Mouse (Mus musculus): ENCODE results near the gene Slc24a4. TPM values are rescaled to one million over a fixed set of nuclear protein-coding genes. Genes with fewer than 3 reads are reported as not detected.

Slc24a4 gene
- total RNA-seq, 2 experiments from 2014 or later: not detected

DNA sequence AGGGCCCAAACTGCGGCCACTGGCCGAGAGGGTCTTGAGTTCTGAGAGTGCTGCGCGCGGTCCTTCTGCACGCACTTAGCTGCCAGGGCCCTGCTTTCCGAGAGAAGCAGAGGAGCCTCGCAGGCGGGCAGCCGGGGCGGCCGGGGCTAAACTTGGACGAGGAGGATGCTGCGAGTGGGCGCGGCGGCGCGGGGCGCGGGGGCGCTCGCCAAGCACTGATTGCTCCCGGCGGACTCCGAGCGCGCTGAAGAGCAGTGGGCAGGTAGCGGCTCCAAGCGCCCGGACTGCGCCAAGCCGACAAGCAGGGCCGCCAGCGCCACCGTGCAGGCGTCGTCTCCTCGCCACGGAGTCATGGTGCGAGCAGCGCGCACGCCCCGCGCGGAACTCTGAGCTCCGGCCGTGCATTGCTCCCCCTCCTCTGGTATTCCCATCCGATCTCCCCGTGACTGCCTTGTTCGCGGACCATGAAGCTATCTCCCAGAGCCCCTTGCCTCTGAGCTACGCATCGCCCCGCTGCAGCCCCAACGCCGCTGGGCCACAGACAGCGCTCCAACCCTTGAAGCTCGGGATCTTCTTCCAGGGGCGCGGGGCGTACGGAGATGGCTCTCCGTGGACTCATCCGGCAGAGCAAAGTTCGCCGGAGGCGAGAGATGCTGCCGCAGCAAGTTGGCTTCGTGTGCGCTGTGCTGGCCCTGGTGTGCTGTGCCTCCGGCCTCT, 416 bp downstream of the Slc24a4 start:
- peak overlapping the region; percentile 75 for H3K4me3 ChIP-seq
- peak; percentile 45 for TF ChIP-seq CTCF (IDR thresholded peaks at IDR 0.05)
- H3K27ac ChIP-seq: no peak overlapping the region
- intact Hi-C loops (cut with DNase I): no loop called here
- DNase-seq: peak; percentile 66

DNA sequence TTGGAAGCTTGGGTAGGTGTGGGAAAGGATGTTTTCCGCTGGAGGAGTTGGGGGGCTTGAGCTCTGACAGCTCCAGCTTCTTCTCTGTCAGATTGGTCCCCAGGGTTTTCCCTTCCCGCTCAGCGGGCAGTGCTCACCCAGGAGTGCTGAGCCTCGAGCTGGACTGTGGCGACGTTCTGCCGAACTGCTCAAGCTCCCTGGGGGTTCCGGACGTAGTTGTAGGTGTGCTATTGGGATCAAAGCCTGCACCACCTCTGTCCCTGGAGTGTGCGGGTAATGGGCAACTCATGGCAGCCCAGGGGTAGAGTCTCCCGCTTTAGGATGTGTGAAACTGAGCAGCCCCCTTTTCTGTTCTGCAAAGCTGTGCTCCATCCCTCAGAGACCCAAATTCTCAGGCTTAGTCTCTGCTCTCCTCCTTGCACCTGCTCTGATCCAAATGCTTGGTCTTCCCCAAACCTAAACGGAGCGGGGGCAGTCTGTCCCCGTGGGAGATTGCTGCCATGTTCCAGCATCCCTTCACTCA, 1.0 kb downstream of the Slc24a4 start:
- no peak for TF ChIP-seq CTCF (IDR thresholded peaks at IDR 0.05)
- no peak overlapping the region for H3K27ac ChIP-seq
- intact Hi-C loops (cut with DNase I): no loop called here
- no peak for DNase-seq
- H3K4me3 ChIP-seq: peak overlapping the region; percentile 75

DNA sequence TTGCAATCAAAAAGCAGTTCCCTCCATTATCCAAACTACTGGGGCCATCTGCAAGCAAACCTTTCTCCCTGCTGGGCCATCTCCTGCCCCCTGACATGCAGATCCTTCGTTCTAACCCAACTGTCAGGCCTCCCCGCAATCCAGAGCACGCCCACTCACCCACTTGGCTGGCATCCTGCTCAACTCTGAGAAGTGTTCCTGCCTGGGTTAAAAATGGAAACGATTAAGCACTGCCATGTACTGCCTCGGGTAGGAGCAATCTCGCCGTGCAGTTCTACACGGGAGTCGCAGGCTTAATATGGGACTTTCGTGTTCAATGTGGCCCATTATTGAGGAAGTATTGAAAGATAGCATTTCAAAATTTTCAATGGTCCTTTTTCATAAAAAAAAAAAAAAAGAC, 11.2 kb downstream of the Slc24a4 start:
- no peak overlapping the region for H3K4me3 ChIP-seq
- no peak for DNase-seq
- no peak overlapping the region for H3K27ac ChIP-seq
- TF ChIP-seq CTCF (IDR thresholded peaks at IDR 0.05): no peak
- intact Hi-C loops (cut with DNase I): no loop called here

DNA sequence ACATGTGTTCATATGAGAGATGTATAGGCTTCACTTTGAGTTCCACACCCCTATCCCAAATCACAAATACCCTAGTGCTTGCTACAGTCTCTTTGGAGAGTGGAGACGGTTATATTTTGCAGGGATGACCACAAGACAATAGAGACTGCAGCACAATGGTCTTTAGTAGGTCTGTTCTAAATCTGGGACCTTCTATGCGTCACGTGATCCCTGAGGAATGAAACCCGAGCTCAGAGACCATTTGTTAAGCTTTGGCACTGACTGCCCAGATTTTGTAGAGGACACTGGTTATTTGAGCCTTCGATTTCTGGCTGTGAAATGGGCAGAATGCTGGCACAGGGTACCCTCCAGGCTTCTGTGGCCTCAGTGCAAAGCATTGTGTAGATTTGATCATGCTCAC, 12.8 kb downstream of the Slc24a4 start:
- intact Hi-C loops (cut with DNase I): no loop called here
- H3K4me3 ChIP-seq: no peak overlapping the region
- no peak for TF ChIP-seq CTCF (IDR thresholded peaks at IDR 0.05)
- H3K27ac ChIP-seq: no peak overlapping the region
- DNase-seq: no peak

DNA sequence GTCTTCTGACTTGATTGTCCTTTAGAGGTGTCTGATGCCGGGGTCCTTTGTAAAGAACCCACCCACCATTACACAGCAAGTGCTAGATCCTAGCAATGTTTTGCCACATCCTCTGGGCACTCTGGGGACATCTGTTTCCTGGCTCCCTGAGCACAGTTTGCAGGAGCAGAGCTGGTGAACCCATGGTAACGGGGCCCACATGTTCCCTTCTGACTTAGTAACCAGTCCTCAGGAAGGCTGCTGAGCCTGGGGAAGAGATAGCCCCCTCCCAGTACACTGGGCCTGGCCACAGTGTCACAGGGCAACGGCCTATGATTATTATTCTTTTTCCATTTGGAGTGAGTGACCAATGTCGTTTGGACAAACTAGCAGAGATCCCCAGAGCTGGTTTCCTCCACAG, 19.1 kb downstream of the Slc24a4 start:
- H3K27ac ChIP-seq: no peak overlapping the region
- no peak for DNase-seq
- intact Hi-C loops (cut with DNase I): loop anchor here (5.0 kb wide), 1 partner anchor 240 kb away; no protein-coding TSS in a partner anchor
- H3K4me3 ChIP-seq: no peak overlapping the region
- no peak for TF ChIP-seq CTCF (IDR thresholded peaks at IDR 0.05)

DNA sequence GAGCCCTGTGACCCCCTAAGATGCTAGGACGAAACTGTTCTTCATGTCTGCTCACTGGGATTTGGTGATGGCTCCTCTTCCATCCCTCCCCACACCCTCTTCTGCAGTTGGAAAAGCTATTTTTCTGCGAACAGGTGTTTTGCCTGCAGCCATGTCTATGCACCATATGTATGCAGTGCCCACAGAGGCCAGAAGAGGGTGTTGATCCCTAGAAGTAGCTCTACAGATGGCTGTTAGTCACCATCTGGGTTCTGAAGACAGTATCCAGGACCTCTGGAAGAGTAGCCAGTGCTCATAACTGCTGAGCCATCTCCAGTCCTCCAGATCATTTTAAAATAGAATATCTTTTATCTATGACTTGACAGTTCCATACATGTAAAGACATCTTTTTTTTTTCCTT, 20.2 kb downstream of the Slc24a4 start:
- peak; percentile 44 for TF ChIP-seq CTCF (IDR thresholded peaks at IDR 0.05)
- no peak overlapping the region for H3K27ac ChIP-seq
- DNase-seq: no peak
- H3K4me3 ChIP-seq: no peak overlapping the region
- intact Hi-C loops (cut with DNase I): loop anchor here (5.0 kb wide), 1 partner anchor 239 kb away; no protein-coding TSS in a partner anchor

DNA sequence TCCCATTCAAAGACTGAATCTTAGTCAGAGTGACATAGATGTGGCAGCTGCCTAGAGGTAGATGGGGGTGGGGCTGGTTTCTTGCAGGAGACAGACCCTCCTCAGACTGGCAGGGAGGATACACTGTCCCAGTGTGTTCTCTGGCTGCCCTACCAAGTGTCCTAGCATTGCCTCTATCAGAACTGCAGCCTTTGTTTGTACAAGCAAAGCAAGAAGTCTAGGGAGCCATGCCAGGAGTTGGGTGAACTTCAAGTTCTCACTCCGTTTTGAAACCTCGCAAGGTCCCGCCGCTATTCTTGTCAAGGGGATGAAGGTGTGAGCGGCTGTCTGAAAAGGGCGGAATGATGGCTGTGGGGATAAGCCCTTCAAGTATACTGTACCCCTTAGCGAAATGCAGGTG, 22.7 kb downstream of the Slc24a4 start:
- H3K4me3 ChIP-seq: no peak overlapping the region
- DNase-seq: no peak
- no peak overlapping the region for H3K27ac ChIP-seq
- TF ChIP-seq CTCF (IDR thresholded peaks at IDR 0.05): no peak
- intact Hi-C loops (cut with DNase I): no loop called here

DNA sequence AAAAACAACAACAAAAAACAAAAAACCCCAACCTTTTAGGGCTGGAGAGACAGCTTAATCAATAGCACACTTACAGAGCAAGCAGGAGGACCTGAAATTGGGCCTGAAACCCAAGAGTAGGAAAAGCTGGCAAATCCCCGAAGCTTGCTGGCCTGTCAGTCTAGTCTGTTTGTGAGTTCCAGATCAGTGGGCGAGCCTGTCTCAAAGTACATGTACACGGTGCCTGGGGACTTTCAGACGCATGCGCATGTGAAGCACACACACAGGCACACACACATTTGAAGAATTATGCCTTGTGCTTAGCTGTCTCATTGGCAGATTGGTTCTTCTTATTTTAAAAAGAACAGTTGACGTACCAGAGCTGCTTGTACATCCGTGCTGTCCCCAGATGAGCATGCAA, 25.3 kb downstream of the Slc24a4 start:
- no peak overlapping the region for H3K4me3 ChIP-seq
- intact Hi-C loops (cut with DNase I): no loop called here
- DNase-seq: no peak
- no peak for TF ChIP-seq CTCF (IDR thresholded peaks at IDR 0.05)
- H3K27ac ChIP-seq: no peak overlapping the region

DNA sequence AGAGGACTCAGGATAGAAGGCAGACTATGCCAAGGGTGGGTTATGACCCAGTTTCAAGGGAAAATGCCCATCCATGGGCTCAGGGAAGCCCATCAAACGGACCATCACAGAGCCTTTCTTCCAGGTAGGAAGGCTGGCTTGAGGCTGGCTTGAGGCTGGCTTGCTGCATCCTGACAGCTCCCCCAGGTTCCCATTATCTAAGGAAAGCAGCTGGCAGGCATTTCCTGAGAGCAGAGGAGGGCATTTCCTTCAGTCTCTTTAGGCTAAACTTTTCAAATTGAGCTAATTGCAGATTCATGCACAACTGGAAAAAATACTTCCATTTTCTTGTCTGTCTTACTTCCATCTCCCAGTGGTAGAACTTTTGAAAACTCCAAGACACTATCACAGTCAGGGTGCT, 26.3 kb downstream of the Slc24a4 start:
- intact Hi-C loops (cut with DNase I): no loop called here
- Histone ChIP-seq H3K4me3 (no peak overlapping the region), H3K27ac (no peak overlapping the region)
- no peak for TF ChIP-seq CTCF (IDR thresholded peaks at IDR 0.05)
- no peak for DNase-seq

DNA sequence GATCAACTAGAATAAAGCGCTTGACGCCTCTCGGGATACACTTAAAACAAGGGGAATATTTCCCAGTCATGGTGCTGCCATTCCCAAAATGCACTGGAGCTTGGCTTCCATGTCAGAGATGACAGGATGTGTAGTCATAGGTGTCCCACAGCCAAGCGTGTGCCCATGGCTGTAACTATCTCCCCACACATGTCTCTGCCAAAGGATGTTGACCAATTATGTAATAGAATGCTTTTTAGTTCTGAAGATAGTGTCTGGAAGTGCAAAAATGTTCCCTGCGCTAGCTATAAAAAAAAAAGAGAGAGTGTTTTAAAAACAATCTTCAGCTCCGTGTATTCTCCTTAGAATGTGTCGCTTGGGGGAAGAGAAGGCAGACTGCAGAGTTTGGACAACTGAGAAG, 36.1 kb downstream of the Slc24a4 start:
- TF ChIP-seq CTCF (IDR thresholded peaks at IDR 0.05): no peak
- no peak for DNase-seq
- Histone ChIP-seq H3K27ac (no peak overlapping the region), H3K4me3 (no peak overlapping the region)
- intact Hi-C loops (cut with DNase I): no loop called here

DNA sequence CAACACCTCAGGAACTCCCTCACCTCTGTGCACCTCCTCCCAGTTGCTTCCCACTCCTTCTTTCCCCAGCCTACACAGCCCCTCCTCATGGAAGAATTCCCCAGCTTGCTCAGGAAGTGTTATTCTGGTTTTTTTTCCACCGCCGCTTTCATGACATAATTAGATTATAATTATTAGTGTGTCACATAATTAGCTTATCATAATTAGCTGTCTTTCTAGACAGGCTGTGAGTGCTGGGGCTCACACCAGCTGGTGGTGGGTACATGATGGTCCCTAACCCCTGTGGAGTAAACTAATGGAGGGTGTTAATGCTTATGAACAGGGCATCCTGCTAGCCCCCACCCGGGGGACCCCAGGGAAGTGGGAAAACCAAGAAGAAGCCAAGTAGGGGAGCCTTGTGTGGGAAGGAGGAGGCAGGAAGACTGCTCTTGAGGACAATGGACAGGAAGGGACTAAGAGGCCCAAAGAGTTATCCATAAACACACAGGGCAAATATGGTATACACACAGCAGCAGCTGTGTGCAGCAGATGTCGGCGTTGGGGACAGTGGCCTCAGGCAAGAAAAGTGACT, 38.2 kb downstream of the Slc24a4 start:
- TF ChIP-seq CTCF (IDR thresholded peaks at IDR 0.05): no peak
- Histone ChIP-seq H3K27ac (no peak overlapping the region), H3K4me3 (no peak overlapping the region)
- intact Hi-C loops (cut with DNase I): no loop called here
- DNase-seq: no peak

DNA sequence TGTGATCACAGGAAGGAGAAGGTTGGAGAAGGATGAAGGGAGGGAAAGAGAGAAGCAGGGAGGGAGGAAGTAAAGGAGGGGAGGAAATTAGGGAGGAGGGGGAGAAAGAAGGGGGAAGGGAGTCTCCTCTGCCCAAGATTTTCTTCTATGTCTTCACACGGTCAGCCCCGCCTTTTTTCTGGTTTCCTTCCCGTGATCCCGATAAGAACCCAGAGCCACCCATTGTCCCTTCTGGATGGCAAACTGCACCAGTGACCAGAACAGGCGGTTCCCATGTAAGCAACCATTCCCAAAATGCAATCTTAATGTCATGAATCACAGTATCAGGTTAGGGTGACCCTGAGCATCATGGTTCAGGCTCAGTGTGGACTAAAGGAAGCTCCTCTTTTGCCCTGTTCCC, 38.8 kb downstream of the Slc24a4 start:
- Histone ChIP-seq H3K27ac (no peak overlapping the region), H3K4me3 (no peak overlapping the region)
- DNase-seq: no peak
- TF ChIP-seq CTCF (IDR thresholded peaks at IDR 0.05): no peak
- intact Hi-C loops (cut with DNase I): no loop called here

DNA sequence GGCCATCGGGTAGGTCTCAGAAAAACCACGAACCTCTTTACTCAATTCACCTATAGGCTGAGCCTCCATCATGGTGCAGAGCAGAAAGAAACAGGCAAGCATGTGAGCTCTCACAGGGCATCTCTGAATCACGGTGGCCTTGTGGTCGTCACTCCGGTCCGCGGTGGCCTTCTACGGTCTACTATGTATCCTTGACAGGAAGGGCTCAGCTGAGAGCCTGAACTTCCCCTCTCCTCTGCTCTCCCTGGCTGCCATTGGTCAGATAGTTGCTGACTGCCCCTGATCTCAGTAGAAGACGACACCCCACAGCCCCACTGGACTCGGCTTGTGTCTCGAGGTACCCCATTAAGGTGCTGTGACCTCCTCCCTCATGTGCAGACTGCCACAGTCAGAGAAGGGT, 44.2 kb downstream of the Slc24a4 start:
- no peak overlapping the region for H3K4me3 ChIP-seq
- DNase-seq: no peak
- intact Hi-C loops (cut with DNase I): no loop called here
- TF ChIP-seq CTCF (IDR thresholded peaks at IDR 0.05): no peak
- H3K27ac ChIP-seq: no peak overlapping the region

DNA sequence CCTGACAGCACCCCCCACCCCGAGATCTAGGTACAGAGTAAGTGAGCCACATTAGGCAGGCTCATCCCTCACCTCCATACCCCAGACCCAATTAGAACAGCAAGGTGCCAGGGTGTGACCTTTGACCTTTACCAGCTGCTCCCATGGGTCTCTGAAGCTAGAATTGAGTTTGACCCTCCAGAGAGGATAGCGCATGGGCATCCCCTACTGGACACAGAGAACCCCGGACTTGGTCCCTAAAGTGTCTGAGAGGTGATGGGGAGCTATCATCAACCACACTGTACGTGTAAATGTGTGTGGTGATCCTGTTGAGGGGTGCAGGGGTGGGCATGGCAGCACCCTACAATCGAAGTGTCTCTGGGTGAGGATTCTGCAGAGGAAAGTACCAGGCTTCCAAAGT, 44.8 kb downstream of the Slc24a4 start:
- intact Hi-C loops (cut with DNase I): no loop called here
- Histone ChIP-seq H3K27ac (no peak overlapping the region), H3K4me3 (no peak overlapping the region)
- 0 out of 2 replicates have a peak, but pooled peaks have one; percentile 4 for TF ChIP-seq CTCF (IDR thresholded peaks at IDR 0.05)
- no peak for DNase-seq

Measured in gastrocnemius, adult 2 months (tissue).